Mouse (Mus musculus) erythroid progenitor cell, adult 5-6 weeks (primary cell): ENCODE data around the gene Tmub2. TPM values are rescaled to one million over a fixed set of nuclear protein-coding genes. Genes with fewer than 3 reads are reported as not detected.

ENCODE experiments used
- ATAC-seq: replicated peaks from 2 replicates; pipeline ENCODE4 v1.8.0; 2016; ENCODE audit warnings: moderate number of reproducible peaks, mild to moderate bottlenecking, moderate TSS enrichment, inconsistent platforms; ENCODE audit not compliant: poor library complexity, low FRiP score, severe bottlenecking
- total RNA-seq, 2 experiments: library from RNA; stranded (forward) in 1 of 2; stranded (reverse) in 1 of 2; fragments of 150-400 nt in 1 of 2; fragments of 186-747, 209-891 nt in 1 of 2; gene quantifications; 2 replicates each; pipeline versions ENCODE4 v1.2.3 to v1.2.4; 2015 to 2017; ENCODE audit warnings: low replicate concordance in 2 of 2

Gene Tmub2
- total RNA-seq (2015; ENCODE audit: low replicate concordance) (46.1 and 52.6 TPM in 2 replicates), total RNA-seq (2017; ENCODE audit: low replicate concordance) (36.9 and 43.5 TPM in 2 replicates)

DNA sequence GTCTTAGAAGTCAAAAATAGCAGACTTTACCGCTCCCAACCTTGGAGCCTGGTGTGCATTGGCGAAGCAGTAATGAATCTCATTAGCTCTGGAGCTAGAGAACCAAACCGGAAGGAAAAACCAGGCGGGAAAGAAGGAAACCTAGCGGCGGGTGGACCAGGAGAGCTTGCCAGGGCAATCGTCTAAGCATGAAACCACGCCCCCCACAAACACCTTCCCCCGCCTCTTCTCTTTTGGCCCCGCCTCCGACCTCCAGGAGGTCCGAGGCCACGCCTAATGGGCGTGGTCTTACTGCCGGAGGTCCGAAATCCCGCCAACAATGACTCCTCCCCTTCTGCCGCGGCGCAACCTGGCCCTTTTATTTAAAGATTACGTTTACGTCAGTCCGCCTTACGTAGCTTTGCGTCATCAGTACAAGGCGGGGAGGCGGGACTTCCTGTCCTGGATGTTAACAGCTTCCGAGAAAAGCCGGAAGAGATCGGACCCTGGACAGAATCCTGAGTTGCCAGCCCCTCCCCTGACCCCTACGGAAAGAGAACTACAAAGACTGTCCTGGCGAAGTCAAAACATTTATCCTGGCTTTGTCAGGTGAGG is at the start of gene Tmub2:
Tmub2 (plus strand) TSS at position 431 of the 594 bp plus-strand sequence.
- ATAC-seq = peak; percentile 89

DNA sequence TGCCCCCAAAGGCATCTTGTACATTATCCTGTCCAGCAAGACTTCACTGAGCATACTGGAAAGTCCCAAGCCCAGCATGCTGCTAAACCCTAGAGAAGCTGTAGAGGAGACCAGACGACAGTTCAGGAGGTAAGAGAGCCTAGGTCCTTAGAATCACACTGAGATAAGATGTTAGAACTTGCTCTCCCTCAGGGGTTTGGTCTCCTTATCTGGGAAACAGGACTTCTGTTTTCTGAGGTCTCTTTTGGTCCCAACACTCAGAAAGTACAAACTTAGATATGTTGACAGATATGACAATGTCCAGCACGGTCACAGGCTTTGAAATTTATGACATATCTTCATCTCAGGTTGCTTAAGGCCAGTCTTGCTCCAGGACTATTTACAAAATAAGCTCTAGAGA is 48.7 kb upstream of the Tmub2 start:
- no peak for ATAC-seq

DNA sequence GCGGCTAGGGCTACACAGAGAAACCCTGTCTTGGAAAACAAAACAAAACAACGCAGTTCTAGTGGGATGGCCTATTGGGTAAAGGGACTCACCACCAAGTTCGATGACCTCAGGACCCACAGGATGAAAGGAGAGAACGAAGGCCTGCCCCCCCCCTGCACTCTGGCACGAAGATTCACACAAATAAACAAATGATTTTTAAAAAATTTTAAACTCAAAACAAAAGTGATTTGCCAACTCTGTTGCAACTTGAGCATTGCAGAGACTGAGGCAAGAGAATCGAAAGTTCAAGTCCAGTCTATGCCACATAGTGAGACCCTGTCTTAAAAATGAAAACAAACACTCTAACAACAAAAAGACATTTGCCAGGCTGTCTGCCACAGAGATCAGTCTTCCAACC is 44.1 kb upstream of the Tmub2 start:
- ATAC-seq = no peak

DNA sequence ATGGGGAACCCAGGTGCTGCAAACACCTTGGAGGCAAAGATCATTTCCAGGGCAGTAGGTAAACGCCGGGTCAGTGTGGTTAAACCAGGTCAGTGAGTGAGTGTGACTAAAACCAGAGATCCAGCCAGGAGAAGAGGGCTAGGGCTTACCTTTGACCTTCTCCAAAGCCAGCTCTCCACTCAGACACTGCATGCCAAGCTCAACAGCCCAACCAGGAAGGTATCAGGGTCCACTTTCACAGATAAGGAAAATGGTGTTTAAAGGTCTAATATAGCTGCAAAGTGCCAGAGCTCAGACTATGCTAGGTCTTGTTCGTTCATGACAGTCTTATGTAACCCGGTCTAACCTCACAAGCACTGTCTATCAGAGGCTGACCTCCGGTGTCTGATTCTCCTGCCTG is 43.5 kb upstream of the Tmub2 start:
- no peak for ATAC-seq

DNA sequence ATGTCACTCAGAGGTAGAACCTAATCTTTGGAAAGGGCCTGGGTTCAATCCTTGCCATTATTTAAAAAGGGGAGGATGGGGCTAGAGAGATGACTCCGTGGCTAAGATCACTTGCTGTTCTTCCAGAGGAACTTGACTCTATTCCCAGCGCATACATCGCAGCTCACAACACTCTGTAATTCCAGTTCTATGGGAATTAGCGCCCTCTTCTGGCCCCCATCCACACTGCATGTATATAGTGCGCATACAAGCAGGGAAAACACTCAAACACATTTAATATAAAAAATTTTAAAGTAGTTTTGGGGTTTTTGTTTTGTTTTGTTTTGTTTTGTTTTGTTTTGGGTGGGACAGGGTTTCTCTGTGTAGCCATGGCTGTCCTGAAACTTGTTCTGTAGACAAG is 42.9 kb upstream of the Tmub2 start:
- ATAC-seq = no peak

DNA sequence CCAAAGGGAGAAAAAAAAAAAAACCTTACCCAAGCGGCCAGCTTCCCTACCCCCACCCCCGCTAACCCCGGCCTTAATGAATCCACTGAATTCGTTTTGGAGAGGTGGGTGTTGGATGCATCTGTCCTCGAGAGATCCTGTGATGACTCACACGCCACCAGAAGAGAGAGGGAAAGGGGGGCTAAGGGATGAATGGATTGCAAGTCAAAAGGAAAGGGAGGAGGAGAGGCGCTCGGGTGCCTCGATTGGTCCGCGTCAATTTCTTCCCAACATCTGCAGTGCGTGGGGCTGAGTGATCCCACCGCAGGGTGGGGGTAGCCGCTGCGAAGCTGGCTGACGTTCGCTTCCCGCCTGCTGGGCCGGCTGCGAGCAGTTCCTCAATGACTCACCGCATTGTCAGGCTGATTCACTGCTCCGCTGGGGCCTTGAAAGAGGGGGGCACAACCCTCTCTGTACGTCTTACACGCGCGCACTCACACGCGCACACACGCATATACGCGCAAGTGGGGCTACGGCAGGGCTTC is 39.7 kb upstream of the Tmub2 start:
- no peak for ATAC-seq

DNA sequence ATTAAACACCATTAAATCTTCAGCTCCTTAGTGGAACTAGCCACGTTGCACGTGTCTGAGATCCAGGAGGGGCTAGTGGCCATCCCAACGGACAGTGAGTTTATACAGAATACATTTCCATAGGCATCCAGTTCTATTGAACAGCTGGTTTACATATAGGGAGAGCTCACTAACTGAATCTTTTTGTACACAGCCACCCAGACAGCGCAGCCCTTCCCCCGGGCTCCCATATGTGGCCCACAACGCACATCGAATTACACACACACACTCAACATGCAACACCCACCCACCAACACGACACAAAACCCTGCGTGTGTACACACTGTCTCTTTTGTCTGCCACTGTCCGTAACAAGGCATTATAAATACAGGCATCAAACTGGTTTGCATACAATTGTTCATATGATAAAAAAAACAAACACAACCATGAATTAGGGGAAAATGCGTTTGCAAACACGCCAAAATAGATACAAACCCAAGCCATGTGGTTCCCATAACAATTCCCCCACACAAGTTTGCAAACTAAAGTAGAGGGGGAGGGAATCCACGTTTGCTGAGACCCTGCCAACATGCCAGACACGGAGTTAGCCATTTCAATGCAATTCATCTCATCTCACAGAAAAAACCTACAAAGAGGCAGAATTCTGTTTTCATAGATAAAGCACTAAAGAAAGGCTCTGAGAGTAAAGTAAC is 39.0 kb upstream of the Tmub2 start:
- no peak for ATAC-seq

DNA sequence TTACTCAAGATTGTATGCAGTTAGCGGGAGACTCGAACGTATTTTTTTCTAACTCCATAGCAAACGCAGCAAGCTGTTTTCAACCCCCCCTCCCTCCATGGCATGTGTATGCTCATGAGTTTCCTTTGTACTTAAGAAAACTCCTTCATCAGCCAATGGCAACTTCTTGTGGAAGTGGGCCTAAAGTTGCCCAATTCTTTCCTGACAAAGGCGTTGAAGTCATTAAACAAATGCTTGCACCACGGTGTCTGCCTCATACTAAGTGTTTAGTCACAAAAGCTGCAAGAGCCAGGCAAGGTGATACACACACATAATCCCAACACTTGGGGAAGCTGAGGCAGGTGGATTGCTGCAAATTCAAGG is 38.5 kb upstream of the Tmub2 start:
- ATAC-seq = no peak

DNA sequence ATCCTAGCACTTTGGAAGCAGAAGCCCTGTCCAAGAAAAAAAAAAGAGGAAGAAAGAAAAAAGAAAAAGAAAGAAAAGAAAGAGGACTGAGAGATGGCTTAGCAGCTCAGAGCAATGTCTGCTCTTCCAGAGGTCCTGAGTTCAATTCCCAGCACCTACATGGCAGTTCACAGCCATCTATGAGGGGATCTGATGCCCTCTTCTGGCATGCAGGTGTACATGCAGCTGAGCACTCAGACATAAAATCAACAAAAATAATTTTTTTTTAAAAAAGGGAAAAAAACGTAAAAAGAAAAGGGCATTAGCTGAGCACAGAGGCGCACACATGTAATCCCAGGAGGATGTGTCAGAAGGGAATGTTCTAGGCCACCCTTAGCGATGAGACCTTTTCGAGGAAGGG is 37.9 kb upstream of the Tmub2 start:
- no peak for ATAC-seq

DNA sequence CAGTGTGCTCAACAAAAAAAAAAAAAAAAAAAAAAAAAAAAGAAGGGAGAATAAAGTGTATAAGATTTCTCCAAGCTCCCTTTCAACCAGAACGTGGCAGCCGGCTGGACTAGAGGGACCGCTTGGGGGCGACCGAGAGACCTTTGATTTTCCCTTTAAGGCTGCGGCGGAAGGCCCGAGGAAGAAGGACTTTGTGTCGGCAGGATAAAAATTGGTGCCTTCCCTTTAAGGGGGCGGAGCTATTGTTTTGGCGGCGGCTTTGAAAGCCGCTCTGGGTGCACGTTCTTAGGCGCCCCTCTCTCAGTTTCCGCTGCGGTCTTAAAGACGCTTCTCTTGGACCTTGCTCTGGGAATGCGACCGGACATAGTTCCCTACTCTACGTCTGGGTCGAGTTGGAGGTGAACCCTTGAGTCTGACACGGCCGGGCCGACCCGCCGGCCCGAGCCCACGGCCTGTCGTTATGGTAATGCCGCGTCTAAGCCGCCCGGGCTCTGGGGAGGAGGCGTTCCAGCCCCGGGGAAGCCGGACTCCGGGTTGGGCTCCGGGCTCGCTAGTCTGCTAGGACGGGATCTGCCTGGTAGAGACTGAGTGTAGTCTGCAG is 36.0 kb upstream of the Tmub2 start, which contains the start of gene BC030867:
BC030867 (plus strand) TSS at position 253 of the 601 bp plus-strand sequence.
- peak; percentile 91 for ATAC-seq

DNA sequence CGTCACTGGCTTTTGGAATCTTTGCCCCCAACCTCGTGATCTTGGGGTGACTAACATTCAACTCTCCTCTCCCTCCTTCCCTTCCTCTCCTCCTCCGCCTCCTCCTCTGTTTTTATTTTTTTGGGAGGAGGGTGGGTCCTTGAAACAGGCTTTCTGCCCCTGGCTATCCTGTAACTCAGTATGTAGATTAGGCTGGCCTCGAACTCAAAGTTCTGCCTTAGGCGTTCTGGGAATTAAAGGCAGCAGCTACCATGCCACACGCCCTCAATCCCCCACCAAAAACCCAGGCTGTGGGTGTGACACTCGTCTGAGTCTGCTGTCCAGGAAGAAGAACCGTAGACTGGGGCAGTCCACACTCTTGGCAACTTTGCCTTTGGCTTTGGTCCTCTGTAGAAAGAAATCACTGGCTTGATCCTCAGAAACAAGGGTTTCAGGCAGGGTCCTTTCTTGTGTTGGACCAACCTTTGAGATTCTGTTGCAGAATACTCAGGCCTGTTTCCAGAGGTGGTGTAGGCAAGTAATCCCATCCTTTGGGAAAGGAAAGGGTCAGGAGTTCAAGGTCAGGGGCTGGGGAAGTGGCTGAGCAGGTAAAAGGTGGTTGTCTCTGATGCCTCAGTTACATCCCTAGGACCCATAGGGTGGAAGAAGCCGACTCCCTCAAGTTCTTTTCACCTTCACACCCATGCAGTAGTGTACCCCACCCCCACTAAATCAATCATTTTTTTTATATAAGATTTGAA is 35.2 kb upstream of the Tmub2 start:
- ATAC-seq = peak; percentile 36

DNA sequence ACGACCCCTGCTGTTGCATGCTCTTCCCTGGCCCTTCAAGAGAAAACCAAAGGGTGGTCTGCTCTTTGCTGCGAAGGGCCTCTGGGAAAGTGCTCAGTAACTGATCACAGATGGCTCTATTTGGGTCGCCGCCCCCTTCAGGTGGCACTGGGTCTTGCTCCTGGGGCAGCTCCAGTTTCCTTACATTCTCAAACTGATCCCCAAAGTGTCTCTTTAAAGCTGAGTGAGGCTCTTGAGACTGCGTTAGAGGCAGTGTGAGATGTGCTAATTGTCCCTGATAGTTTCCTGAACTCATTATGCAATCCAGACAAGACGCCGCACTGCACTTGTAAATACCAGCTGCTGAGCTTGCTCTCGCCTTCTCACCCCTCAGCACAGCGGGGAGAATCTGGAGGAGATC is 27.2 kb upstream of the Tmub2 start:
- no peak for ATAC-seq

DNA sequence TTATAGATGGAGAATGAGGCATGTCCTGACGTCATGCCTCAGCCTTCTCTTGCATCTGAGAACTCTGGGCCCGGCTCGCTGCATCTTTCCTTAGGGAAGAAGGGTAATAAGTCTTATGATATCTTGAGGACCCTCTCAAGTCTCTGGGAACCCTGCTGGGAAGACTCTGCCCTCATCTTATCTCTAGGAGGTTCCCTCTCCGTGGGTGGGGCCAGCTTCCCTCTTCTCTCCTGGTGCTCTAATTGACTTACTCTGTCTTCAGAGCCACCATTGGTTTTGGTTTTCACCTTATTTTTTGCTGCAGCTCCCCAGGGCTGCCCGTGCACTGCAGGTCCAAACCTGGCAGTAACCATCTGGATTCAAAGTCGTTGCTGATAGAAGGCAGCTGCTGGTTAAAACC is 26.6 kb upstream of the Tmub2 start:
- ATAC-seq = no peak

DNA sequence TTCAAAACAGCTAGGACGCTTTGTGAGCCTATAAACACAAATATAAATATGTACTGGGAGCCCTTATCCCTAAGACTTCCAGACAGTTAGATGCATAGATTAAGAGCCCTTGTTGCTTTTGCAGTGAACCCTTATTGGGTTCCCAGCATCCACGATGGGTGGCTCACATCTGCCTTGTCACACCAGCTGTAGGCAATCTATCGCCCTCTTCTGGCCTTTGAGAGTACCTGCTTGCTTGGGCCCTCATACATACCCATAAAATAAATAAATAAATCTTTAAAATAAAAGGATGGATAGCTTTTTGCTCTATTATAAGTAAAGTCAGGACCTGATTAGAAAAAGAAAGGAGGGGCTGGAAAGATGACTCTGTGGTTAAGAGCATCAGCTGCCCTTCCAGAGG is 26.2 kb upstream of the Tmub2 start:
- no peak for ATAC-seq

DNA sequence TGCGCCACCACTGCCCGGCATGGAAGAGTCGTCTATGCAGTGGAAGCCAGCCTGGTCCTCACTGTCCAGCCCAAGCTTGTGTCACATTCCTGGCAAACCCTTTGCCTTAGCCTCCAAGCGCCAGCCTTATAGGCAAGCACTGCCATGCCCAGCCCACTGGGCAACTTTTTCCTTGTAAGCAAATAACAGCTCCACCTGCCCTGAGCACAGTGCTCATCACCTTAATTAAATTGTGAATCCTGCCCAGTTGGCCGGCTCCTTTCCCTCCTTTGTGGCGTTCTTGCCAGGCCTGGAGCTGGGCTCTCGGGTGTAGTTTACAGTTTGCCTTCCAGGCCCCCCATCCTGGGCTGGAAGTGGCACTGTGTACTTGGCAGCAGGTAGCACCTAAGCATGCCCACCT is 21.5 kb upstream of the Tmub2 start:
- no peak for ATAC-seq

DNA sequence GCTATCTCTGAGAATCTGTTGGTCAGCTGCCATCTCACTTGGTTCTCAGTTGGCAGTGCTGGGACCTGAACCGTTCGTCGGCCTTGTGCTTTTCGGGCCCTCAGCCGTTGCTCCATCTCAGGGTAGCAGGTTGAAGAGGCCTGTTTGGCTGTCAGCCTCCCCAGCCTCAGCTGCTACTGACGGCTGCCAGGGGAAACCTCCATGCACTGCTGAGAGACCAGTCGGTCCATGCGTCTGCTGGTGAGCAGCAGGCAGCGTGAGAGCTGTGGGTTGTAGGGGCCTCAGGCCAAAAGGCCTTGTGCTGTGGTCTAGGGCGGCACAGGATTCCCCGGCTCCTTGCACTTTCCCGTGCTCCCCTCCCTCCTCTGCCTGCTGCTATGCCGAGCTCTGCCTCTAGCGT is 18.9 kb upstream of the Tmub2 start:
- no peak for ATAC-seq

DNA sequence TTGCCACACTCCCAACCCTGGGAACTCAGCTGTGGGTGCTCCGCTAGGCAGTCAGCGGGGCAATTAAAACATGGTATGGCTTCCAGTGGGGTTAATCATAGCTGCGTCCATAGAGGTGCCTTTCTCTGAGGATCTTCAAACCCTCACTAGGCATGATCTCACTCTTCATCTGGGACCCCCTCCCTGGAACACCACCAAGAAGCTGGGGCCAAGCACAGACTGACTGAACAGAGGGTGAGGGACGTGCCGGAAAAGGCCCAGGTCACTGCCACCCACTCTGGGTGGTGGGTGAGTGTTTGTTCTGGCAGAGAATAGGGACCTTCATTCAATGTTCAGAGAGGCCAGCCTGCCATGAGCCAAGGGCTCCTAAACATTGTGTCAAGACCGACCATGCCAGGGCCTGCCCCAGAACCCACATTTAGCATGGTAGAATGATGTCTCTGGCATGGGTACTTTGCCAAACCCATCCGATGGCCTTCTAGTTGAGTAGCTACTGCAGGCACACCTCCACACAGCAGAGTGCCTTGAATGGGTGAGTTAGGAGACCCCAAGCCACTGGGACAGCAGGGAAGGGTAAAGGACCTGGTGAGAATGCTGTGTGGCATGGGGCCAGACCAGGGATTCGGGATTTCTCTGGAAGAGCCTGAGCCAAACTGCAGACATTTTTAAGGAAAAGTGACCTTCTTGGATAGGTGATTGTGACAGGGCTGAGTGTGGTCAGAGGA is 17.9 kb upstream of the Tmub2 start:
- ATAC-seq = no peak

DNA sequence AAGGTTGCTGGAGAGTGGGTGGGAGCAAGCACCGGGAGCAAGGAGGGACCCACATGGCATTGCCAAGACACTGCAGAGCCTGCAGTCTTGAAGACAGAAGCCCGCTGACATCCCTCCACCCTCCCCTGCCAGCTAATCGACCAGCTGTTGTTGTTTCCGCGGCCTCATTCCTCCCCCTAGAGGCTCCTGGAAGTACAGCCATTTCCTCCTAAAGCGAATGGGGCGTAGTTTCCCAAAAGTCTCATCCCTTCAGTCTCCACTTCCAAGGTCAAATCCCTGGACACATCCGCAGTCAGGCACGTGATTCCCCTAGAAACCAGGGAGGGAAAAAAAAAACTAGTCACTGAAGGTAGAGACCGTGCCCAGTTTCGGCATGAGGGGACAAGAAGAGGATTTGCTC is 17.3 kb upstream of the Tmub2 start:
- ATAC-seq = peak; percentile 69

DNA sequence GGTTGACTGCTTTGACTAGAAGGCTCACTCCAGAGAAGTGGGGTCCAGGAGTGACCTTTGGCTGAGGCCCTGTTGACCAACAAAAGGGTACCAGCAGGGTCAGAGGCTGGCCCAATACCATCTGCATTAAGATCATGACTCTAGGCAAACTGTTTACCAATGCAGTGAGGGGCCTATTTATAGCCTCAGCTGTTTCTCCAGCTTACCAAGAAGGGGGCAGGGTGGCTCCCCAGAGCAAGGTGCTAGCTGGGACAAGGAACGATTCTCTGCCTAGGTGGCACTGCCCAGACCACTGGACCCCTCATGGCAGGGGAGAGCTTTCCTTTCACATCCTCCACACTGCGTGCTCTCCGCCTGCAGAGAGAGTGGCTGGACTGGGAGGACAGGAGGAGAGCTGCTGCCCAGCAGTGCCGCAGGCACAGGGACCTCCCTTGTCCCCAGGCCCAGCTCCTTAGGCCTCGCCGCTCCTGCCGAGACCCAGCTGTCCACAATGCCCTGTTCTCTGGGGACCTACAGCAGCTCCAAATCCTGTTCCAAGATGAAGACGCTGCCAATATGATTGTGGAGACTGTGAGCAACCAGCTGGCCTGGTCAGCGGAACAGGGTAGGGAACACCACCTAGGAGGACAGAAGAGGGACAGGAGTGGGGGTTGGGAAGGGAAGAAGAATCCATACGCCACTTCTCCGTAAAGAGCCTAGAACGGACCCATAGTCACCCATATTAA is 16.0 kb upstream of the Tmub2 start, which contains the start of gene Asb16:
Asb16 (plus strand) TSS at position 224 of the 725 bp plus-strand sequence.
- no peak for ATAC-seq
